Mouse (Mus musculus): ENCODE data around the gene Smg6. TPM values are rescaled to one million over a fixed set of nuclear protein-coding genes. Genes with fewer than 3 reads are reported as not detected.
A peak's percentile ranks its signal among the peaks of the same experiment; 100 is the strongest.

Gene Smg6
- polyA plus RNA-seq, 1 experiment from 2014 or later = 7.7 TPM

DNA sequence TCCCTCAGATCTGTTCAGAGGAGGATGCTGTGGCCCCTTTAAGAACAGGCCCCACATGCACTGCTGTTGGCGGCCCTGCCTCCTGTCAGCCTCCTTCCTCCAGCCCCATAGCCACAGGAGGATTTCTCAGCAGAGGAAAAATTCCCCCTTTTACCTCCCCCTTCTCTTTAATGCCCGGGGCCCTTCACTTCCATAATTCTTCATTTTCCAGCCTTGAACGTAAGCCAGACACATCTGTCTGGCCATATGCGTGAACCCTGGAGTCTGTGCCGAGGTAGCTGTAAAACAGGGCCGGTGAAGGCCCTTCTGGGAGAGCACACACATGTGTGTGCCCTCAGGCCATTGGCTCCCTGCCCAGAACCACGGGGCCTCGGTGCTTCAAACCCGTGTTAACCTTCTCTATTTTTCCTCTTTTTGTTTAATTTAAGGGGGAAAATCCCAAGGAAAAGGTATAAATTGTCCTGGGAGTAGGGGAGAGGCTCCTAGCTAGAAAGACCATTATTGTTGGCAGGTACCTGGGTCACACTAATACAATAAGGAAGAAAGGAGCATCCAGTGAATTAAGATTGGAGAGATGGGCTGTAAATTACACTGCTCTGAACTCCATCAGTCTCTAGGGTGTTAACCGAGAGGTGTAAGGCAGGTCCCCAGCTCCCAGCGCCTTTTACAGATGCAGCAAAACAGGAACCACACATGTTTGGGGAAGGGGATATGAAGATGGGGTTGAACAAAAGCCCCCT, 221.7 kb downstream of the Smg6 start:
- Histone ChIP-seq H3K4me3 (no peak overlapping the region), H3K9ac (no peak overlapping the region), H3K4me2 (no peak overlapping the region), H3K9me3 (replicated peaks) (no peaks in the 10 kb centered on the region), H3K4me1 (peaks cover 23% of the 10 kb centered on the region), H3K27me3 (replicated peaks) (no peaks in the 10 kb centered on the region), H3K27ac (peak overlapping the region; percentile 62), H3K36me3 (peaks cover 44% of the 10 kb centered on the region)
- WGBS (ENCODE audit: insufficient replicate concordance) = 69% methylated on average over 11 of the region's 11 CpGs
- no peak for ATAC-seq

DNA sequence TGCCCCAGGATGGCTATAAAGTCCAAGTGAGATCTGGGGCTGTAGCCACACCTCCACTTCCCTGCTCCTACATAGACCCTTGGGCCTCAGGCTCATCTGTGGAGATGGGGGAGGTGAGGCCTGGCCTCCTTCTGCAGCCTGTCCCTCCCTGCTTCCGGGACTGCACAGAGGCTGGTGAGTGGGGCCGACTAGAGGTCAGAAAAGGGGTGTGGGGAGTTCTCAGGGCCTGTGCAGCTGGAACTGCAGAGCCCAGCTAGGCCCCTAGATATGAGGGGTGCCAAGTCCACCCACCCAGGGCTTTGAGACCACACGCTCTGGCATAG, 222.2 kb downstream of the Smg6 start:
- peak overlapping the region; percentile 62 for H3K27ac ChIP-seq
- 41% methylated on average over 3 of the region's 3 CpGs for WGBS (ENCODE audit: insufficient replicate concordance)
- H3K4me3 ChIP-seq = no peak overlapping the region
- H3K4me2 ChIP-seq = no peak overlapping the region
- H3K27me3 ChIP-seq (replicated peaks) = no peaks in the 10 kb centered on the region
- no peak overlapping the region for H3K9ac ChIP-seq
- peaks cover 41% of the 10 kb centered on the region for H3K36me3 ChIP-seq
- H3K4me1 ChIP-seq = peaks cover 23% of the 10 kb centered on the region
- no peaks in the 10 kb centered on the region for H3K9me3 ChIP-seq (replicated peaks)
- ATAC-seq = 0 out of 2 replicates have a peak, but pooled peaks have one; percentile 37

DNA sequence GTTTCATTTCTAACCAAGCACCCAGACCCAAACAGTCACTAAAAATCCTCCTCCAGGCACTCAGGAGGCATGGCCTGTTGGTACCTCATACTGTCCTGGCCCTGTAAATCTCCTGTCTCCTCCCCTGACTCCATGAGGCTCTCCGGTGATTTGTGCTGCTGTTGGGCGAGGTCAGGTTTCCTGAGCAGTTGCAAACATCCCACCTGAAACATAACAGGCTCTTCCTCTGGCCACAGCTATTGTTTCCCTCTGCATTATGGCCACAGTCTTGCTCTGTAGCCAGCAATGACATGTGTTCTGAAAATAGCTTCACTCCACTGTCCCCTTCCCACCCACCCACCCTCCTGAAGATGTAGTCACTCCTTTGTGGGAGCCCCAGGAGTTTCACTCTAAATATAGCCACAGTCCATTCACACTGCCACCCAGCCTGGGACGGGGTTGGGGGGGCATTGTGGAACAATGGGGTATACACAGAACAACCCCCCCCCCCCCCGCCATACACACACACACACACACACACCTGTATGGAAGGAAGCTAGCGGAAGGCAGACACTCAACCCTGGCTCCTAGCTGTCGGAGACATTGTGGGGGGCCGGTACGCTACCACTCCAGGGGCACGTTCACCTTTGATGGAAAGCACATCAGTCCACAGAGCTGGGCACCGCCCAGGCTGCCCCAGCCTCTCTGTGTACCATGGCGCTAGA, 222.9 kb downstream of the Smg6 start:
- no peaks in the 10 kb centered on the region for H3K9me3 ChIP-seq (replicated peaks)
- H3K4me1 ChIP-seq = peaks cover 28% of the 10 kb centered on the region
- H3K4me3 ChIP-seq = no peak overlapping the region
- H3K36me3 ChIP-seq = peaks cover 34% of the 10 kb centered on the region
- no peak overlapping the region for H3K4me2 ChIP-seq
- peak overlapping the region; percentile 62; the same call in 1 of the 2 replicates for H3K27ac ChIP-seq
- 88% methylated on average over 11 of the region's 11 CpGs for WGBS (ENCODE audit: insufficient replicate concordance)
- no peak overlapping the region for H3K9ac ChIP-seq
- ATAC-seq = no peak
- H3K27me3 ChIP-seq (replicated peaks) = no peaks in the 10 kb centered on the region

DNA sequence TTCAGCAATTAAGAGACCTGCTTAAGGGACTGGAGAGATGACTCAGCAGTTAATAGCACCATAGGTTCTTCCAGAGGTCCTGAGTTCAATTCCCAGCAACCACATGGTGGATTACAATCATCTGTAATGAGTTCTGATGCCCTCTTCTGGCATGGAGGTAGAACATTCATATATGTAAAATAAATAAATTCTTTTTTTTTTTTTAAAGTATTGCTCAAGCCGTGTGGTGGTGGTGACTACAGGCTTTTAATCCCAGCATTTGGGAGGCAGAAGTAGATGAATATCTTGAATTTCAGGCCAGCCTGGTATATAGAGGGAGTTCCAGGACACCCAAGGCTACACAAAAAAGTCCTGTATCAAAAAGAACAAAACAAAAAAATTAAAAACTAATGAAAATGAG, 224.7 kb downstream of the Smg6 start:
- Histone ChIP-seq H3K36me3 (peaks cover 17% of the 10 kb centered on the region), H3K27ac (no peak overlapping the region), H3K9ac (no peak overlapping the region), H3K4me3 (no peak overlapping the region), H3K4me2 (no peak overlapping the region), H3K27me3 (replicated peaks) (no peaks in the 10 kb centered on the region), H3K4me1 (peaks cover 43% of the 10 kb centered on the region), H3K9me3 (replicated peaks) (no peaks in the 10 kb centered on the region)
- ATAC-seq = no peak
- WGBS (ENCODE audit: insufficient replicate concordance) = 63% methylated on average over 1 of the region's 1 CpGs

DNA sequence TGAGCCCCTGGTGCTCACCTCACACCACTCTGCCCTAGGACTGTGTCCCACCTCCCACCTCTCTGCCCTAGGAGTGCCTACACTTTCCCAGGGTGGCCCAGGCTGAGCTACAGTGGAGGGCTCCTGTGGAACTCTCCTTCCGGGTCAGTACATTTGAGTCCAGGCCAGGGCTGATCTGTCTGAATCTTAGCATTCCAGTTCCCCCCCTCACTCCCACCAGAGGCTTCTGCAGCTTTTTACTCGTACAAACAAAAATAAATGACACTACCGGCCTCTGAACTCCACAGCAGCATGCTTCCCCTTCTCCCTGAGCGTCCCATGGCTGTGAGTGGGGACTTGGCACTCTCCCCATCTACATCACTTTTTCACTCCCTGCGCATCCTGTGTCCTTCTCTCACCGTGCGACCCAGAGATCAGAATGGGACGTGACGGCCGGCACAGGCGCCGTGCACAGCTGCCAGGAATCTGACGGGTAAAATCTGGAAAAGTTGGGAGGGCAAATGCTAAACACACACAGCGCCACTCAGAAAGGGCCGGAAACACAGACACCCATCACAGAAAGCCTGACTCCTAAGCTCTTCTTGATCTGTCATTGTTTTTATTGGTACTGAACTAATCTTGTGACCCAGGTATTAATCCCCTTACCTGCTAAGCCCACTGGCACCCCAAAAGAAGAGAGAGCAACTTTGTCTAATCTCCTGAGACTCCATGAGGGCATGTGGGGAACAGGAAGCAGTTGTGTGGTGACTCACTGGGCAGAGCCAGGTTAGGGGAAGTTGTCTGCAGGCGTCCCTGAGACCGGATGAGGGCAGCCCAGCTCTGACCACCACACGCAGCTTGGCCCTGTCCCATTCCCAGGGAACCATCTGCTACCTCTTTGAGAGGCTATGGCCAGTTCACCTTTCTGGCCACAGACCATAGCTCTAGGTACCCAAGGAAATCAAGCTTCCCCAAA, 227.3 kb downstream of the Smg6 start:
- no peak for ATAC-seq
- 55% methylated on average over 18 of the region's 18 CpGs for WGBS (ENCODE audit: insufficient replicate concordance)
- Histone ChIP-seq H3K27me3 (replicated peaks) (no peaks in the 10 kb centered on the region), H3K4me3 (no peak overlapping the region), H3K36me3 (peaks cover 16% of the 10 kb centered on the region), H3K27ac (peak overlapping the region; percentile 72), H3K4me1 (peaks cover 53% of the 10 kb centered on the region), H3K4me2 (no peak overlapping the region), H3K9ac (no peak overlapping the region), H3K9me3 (replicated peaks) (no peaks in the 10 kb centered on the region)

DNA sequence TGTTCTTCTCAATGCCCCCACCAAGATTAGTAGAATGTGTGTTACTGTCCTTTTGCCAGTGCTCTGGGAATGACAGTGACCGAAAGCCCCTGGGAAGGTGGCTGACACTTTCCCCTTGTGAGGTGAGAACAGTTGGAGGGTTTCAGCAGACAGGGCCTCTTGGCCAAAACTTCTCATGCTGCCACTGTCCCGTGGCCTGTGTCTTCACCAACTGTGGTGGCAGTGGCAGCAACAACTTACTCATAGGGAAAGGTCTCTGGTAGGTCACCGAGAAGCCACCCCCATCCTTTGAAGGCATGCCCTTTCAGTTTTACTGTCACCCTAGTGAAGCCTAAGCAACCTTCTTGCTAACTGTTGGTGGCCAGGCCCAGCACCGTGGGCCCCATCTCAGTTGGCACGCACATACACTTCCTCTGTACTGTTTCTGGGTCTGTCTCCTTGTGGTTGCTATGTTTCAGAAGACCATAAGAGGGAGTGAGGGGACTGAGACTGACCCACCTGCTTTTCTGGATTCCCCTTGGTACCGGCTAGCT, 228.5 kb downstream of the Smg6 start:
- peaks cover 55% of the 10 kb centered on the region for H3K4me1 ChIP-seq
- no peaks in the 10 kb centered on the region for H3K27me3 ChIP-seq (replicated peaks)
- WGBS (ENCODE audit: insufficient replicate concordance) = 50% methylated on average over 6 of the region's 6 CpGs
- no peak overlapping the region for H3K4me3 ChIP-seq
- H3K9me3 ChIP-seq (replicated peaks) = no peaks in the 10 kb centered on the region
- H3K4me2 ChIP-seq = no peak overlapping the region
- no peak for ATAC-seq
- peaks cover 18% of the 10 kb centered on the region for H3K36me3 ChIP-seq
- no peak overlapping the region for H3K9ac ChIP-seq
- no peak overlapping the region for H3K27ac ChIP-seq

DNA sequence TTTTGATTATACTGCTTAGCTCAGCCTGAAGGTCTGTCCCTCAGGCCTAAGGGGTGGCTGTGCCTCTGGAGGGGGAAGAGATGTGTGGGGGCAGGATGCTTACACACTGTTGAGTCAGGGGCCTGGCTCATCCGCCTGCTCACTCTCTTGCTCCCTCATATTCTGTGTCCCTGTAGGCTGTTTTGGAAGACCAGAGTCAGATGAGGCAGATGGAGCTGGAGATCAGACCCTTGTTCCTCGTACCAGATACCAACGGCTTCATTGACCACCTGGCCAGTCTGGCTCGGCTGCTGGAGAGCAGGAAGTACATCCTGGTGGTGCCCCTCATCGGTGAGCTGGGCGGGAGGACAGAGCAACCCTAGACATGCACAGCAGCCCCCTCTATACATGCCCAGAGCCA, 230.4 kb downstream of the Smg6 start:
- no peak overlapping the region for H3K4me2 ChIP-seq
- ATAC-seq = no peak
- WGBS (ENCODE audit: insufficient replicate concordance) = 57% methylated on average over 6 of the region's 6 CpGs
- peaks cover 55% of the 10 kb centered on the region for H3K4me1 ChIP-seq
- no peaks in the 10 kb centered on the region for H3K9me3 ChIP-seq (replicated peaks)
- no peak overlapping the region for H3K27ac ChIP-seq
- no peaks in the 10 kb centered on the region for H3K27me3 ChIP-seq (replicated peaks)
- no peak overlapping the region for H3K4me3 ChIP-seq
- no peak overlapping the region for H3K9ac ChIP-seq
- peaks cover 24% of the 10 kb centered on the region for H3K36me3 ChIP-seq

DNA sequence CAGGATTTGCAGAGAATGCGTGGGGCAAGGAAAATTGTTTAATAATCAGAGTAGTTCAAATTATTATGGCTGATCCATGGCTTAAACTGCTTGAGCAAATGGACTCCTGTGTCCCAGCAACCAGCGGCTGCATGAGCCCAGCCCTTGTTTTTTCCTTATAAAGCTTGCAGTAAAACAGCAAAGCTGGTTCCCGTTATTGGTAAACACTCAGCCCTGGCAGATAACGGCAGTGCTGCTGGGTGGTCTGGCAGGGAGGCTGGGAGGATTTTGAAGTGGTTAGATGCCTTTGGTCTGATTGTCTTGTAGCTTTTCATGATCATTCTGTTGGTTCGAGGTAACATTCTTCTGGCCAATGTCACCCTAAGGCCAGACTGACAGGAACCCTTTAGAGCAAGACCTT, 230.8 kb downstream of the Smg6 start:
- Histone ChIP-seq H3K4me1 (peaks cover 55% of the 10 kb centered on the region), H3K4me3 (no peak overlapping the region), H3K4me2 (no peak overlapping the region), H3K27ac (no peak overlapping the region), H3K9ac (no peak overlapping the region), H3K9me3 (replicated peaks) (no peaks in the 10 kb centered on the region), H3K27me3 (replicated peaks) (no peaks in the 10 kb centered on the region), H3K36me3 (peaks cover 25% of the 10 kb centered on the region)
- ATAC-seq = no peak
- 64% methylated on average over 5 of the region's 5 CpGs for WGBS (ENCODE audit: insufficient replicate concordance)

DNA sequence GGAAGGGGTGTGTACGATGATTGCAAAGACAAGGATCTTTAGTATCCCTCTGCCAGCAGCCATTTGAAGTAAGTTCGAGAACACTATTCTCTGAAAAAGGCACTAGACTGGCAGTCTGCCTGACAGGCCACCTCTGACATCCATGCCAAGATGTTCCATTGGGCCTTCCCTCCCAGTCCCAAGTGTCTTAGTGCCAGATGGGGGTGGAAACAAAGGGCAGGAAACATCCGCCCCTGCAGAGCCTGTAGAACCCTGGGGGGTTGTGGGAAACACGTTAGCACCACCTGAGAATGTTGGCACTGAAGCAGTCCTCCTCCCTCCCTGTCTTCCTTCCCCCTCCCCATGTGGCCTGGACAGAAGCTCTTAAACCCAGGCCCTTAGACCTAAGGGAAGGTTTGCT, 231.4 kb downstream of the Smg6 start:
- Histone ChIP-seq H3K27me3 (replicated peaks) (no peaks in the 10 kb centered on the region), H3K27ac (no peak overlapping the region), H3K4me2 (no peak overlapping the region), H3K4me1 (peaks cover 51% of the 10 kb centered on the region), H3K9ac (no peak overlapping the region), H3K36me3 (peaks cover 29% of the 10 kb centered on the region), H3K9me3 (replicated peaks) (no peaks in the 10 kb centered on the region), H3K4me3 (no peak overlapping the region)
- WGBS (ENCODE audit: insufficient replicate concordance) = 68% methylated on average over 4 of the region's 4 CpGs
- no peak for ATAC-seq

DNA sequence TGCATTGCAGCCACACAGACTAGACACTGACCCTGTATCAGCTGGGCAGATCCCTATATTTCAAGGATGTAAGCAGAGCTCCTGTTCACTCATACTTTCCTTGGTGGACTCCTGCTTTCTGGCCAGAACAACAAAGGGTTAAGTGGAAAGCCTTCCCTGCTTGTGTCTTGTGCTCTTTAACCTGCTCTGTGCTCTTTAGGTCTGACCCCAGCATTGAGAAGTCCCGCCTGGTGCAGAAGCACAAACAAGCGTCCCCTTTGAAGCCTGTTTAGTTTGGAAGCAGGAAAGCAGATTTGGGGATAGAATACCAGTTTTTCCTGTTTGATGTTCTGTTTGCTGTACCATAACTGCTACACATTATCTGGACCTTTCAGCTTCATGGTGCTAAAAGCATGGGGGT, 232.3 kb downstream of the Smg6 start:
- ATAC-seq = no peak
- H3K4me3 ChIP-seq = no peak overlapping the region
- peaks cover 51% of the 10 kb centered on the region for H3K4me1 ChIP-seq
- 0 out of 2 replicates have a peak, but pooled peaks cover 1% of the 10 kb centered on the region for H3K27me3 ChIP-seq (replicated peaks)
- 64% methylated on average over 2 of the region's 2 CpGs for WGBS (ENCODE audit: insufficient replicate concordance)
- no peak overlapping the region for H3K9ac ChIP-seq
- no peaks in the 10 kb centered on the region for H3K9me3 ChIP-seq (replicated peaks)
- H3K36me3 ChIP-seq = peaks cover 36% of the 10 kb centered on the region
- H3K4me2 ChIP-seq = no peak overlapping the region
- no peak overlapping the region for H3K27ac ChIP-seq

DNA sequence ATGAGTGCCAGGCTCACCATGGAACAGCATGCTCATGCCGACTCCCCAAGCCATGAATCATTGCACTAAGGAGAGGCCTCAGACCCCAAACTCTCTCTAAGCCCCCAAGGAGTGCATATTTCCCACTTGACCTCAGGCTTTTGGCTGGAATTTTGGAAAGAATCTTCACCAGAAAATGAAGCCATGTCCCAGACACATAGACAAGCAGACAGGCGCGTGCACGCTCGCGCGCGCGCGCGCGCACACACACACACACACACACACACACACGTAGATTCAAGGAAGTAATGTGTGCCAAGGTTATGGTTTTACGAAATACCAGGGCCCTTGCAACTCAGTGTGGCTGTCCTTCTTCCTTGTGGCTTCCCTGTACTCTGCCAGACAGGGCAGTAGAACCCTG, 232.8 kb downstream of the Smg6 start:
- no peak for ATAC-seq
- Histone ChIP-seq H3K36me3 (peaks cover 41% of the 10 kb centered on the region), H3K27me3 (replicated peaks) (peaks cover 7% of the 10 kb centered on the region), H3K4me2 (no peak overlapping the region), H3K4me3 (no peak overlapping the region), H3K27ac (no peak overlapping the region), H3K9ac (no peak overlapping the region), H3K4me1 (peaks cover 46% of the 10 kb centered on the region), H3K9me3 (replicated peaks) (no peaks in the 10 kb centered on the region)
- 89% methylated on average over 14 of the region's 14 CpGs for WGBS (ENCODE audit: insufficient replicate concordance)
